Mouse (Mus musculus): ENCODE data around the gene Vmn2r-ps130. TPM values are rescaled to one million over a fixed set of nuclear protein-coding genes. Genes with fewer than 3 reads are reported as not detected.
"Not testable (repeated sequence)": the region's sequence is repeated elsewhere in the genome, so short reads cannot be mapped to it uniquely, and the experiment has no call there.

Gene Vmn2r-ps130
- not detected in 2 replicates for polyA plus RNA-seq (2015; fragmentation: Nextera tagmentation; extraction: Ambion mirVana)

GRCm38 (mm10) chr17:23060866-23061265, at the start of gene Vmn2r-ps130:
TSS of gene Vmn2r-ps130 (plus strand) at chr17:23061166.
- not testable (repeated sequence) for H3K4me2 ChIP-seq (ENCODE audit: low read depth, low read length); H3K9me3 ChIP-seq (replicated peaks; ENCODE audit: control insufficient read depth, low read length); H3K9ac ChIP-seq (ENCODE audit: low read length); H3K4me3 ChIP-seq (replicated peaks; ENCODE audit: low read length); H3K36me3 ChIP-seq (ENCODE audit: control insufficient read depth, insufficient read depth, low read length); H3K27me3 ChIP-seq (ENCODE audit: control insufficient read depth, insufficient read depth, low read length); ATAC-seq (ENCODE audit: insufficient read depth, low FRiP score); H3K27ac ChIP-seq (ENCODE audit: low read length); H3K4me1 ChIP-seq (ENCODE audit: control insufficient read depth, insufficient read depth, low read length)
- WGBS, result no CpG with 5 or more reads among the region's 1 CpGs

Other genes with a start within 250 kb of the Vmn2r-ps130 start
- 16.6 and 18.3 TPM in 2 replicates for gene Zfp945, start 194.0 kb upstream of the Vmn2r-ps130 start, polyA plus RNA-seq (2015; fragmentation: Nextera tagmentation; extraction: Ambion mirVana)
- gene Vmn2r113, start 118.2 kb upstream of the Vmn2r-ps130 start, polyA plus RNA-seq (2015; fragmentation: Nextera tagmentation; extraction: Ambion mirVana), result not detected in 2 replicates
- gene Zfp40, start 132.1 kb downstream of the Vmn2r-ps130 start, polyA plus RNA-seq (2015; fragmentation: Nextera tagmentation; extraction: Ambion mirVana), result 9.2 and 10.6 TPM in 2 replicates

Measured in stomach, embryonic 16.5 days (tissue).